In the genomic region with DNA sequence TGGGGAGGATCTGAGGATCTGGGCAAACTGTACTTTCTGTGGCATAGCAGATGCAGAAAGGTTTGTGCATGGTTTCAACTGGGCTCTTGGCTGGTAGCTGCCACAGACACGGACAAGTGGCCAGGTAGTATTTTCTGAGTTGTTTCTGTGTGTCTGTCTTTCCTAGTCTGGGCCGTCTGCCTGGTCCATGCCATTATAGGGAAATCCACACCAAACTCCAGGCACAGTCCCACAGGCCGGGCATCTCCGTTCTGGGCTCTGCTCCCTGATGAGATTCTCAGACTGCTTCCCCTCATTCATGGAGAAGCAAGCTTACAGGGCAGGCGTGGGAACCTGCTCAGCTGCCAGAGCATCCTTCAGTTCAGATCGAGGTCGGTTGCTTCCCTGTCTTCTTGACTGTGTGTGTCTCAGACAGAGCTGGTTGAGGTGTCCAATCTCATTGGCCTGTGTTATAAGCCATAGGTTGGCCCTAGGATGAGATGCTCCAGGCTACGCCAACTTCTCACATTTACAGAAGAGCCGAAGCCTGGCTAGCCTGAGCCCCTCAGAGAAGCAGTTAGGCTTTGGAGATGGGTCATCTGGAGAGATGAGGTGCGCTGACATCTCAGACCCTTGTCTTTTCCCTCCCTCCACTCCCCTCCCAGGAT, we compare ENCODE assay signal across 9 mouse cellular contexts. TPM values are rescaled to one million over a fixed set of nuclear protein-coding genes. Genes with fewer than 3 reads are reported as not detected.
DNase-seq lines count a peak whose midpoint lies in the region; ATAC-seq and TF ChIP-seq lines count a peak whose summit lies in the region.
"Had no signal": no experiment of that assay in that cellular context is flagged by ENCODE, and none has a peak within 500 bp of the region (broad histone marks: within the 10 kb centered on the region; RNA-seq: fewer than 3 reads in every experiment).

A gene (plus strand): TSS at position 51 of the 647 bp plus-strand sequence.

- no peaks in the 10 kb centered on the region for H3K36me3 ChIP-seq in midbrain, postnatal 0 days (ENCODE audit: insufficient read depth, low read length)

- peaks cover 5% of the 10 kb centered on the region; the same call in 1 of the 2 replicates for H3K4me1 ChIP-seq in midbrain, postnatal 0 days (ENCODE audit: insufficient read depth, low read length)

- no peaks in the 10 kb centered on the region for H3K27me3 ChIP-seq in midbrain, postnatal 0 days (ENCODE audit: insufficient read depth, low read length)

- H3K9me3 ChIP-seq in midbrain, postnatal 0 days (ENCODE audit: low read length): no peaks in the 10 kb centered on the region

- 44% methylated on average over 10 of the region's 10 CpGs for WGBS in midbrain, postnatal 0 days

- TF ChIP-seq CTCF in midbrain, postnatal 0 days (IDR thresholded peaks at IDR 0.05): no peak

- H3K4me2 ChIP-seq in midbrain, postnatal 0 days (ENCODE audit: low read depth, low read length, poor library complexity, severe bottlenecking): peak within 1 kb of the TSS; percentile 100

- peak within 1 kb of the TSS; percentile 34 for H3K27ac ChIP-seq in midbrain, postnatal 0 days (ENCODE audit: low read depth, low read length)

- peak; percentile 68; the same call in 1 of the 2 replicates for ATAC-seq in midbrain, postnatal 0 days (ENCODE audit: low FRiP score)
- no peak for ATAC-seq in activated CD4-positive, CD25-positive, alpha-beta regulatory T cell, adult 4 months

- H3K9ac ChIP-seq in midbrain, postnatal 0 days (replicated peaks; ENCODE audit: low read length, poor library complexity, severe bottlenecking): peak within 1 kb of the TSS; percentile 81

- peak within 1 kb of the TSS; percentile 57 for H3K4me3 ChIP-seq in midbrain, postnatal 0 days (ENCODE audit: low read depth, low read length)

- no peak for DNase-seq in layer of hippocampus, adult 18-20 months (ENCODE audit: low spot score in 2 of 2)
- no peak for DNase-seq in layer of hippocampus, adult 9-10 months (ENCODE audit: low spot score)
- DNase-seq in adrenal gland, postnatal 36 days: no peak
- no peak for DNase-seq in gonadal fat pad, adult 2 months (ENCODE audit: low read depth)
- no peak for DNase-seq in layer of hippocampus, postnatal 14 days (ENCODE audit: low spot score in 2 of 2)
- DNase-seq in midbrain, postnatal 0 days (ENCODE audit: low spot score): no peak
- no peak for DNase-seq in thymus, postnatal 14 days

RNA-seq across cellular contexts. Expression of the gene that starts here (rescaled TPM):
- total RNA-seq in layer of hippocampus, adult 18-20 months (2021): 10 to 100 TPM; 26.9 to 30.7 TPM
- total RNA-seq in adrenal gland, postnatal 36 days (2021): 10 to 100 TPM; 29.2 to 41.5 TPM
- 60.1 and 75.4 TPM in 2 replicates for polyA plus RNA-seq in gonadal fat pad, adult 2 months (2012; rRNA removed)
- total RNA-seq in layer of hippocampus, postnatal 14 days (2021): 10 to 100 TPM; 21.1 to 22.4 TPM
- total RNA-seq in midbrain, postnatal 0 days (2014; rRNA removed): 8.9 and 16.4 TPM in 2 replicates
- polyA plus RNA-seq in midbrain, postnatal 0 days (2015; fragmentation: Nextera tagmentation; extraction: Ambion mirVana): 8.6 and 8.7 TPM in 2 replicates
- not detected for polyA plus RNA-seq in activated CD4-positive, CD25-positive, alpha-beta regulatory T cell, adult 4 months (2017; shearing (Covaris generic))
- total RNA-seq: neutrophil, adult 5-6 weeks had no signal
